Mouse (Mus musculus) G1E-ER4 (cell line): ENCODE measurements around the gene Nlrp3. TPM values are rescaled to one million over a fixed set of nuclear protein-coding genes. Genes with fewer than 3 reads are reported as not detected.

Experiments used
- GATA1 ChIP-seq: IDR thresholded peaks from one replicate; pipeline ENCODE4 v1.8.0; 2012; ENCODE audit warnings: low read length, inconsistent platforms
- polyA plus RNA-seq: library from polyadenylated mRNA; stranded (reverse); fragments of >175 nt; gene quantifications from 2 replicates; pipeline ENCODE4 v1.2.3, GENCODE M21; 2012

Gene Nlrp3
- polyA plus RNA-seq, 1 experiment = not detected

- TF ChIP-seq GATA1 = no peak
Observed at GRCm38 (mm10) chr11:59525237-59525636, 16.1 kb upstream of the Nlrp3 start.

GRCm38 (mm10) chr11:59526472-59527080 is 14.8 kb upstream of the Nlrp3 start, which contains the start of gene Zkscan17:
Gene Zkscan17, minus strand, starts transcription at chr11:59526751.
- no peak for TF ChIP-seq GATA1

- no peak for TF ChIP-seq GATA1
Observed at GRCm38 (mm10) chr11:59530221-59530620, 11.1 kb upstream of the Nlrp3 start.

- TF ChIP-seq GATA1 = no peak
Observed at GRCm38 (mm10) chr11:59530870-59531535, 10.4 kb upstream of the Nlrp3 start.

- TF ChIP-seq GATA1 = no peak
Observed at GRCm38 (mm10) chr11:59531562-59531961, 9.8 kb upstream of the Nlrp3 start.

- no peak for TF ChIP-seq GATA1
Observed at GRCm38 (mm10) chr11:59537218-59538130, 3.9 kb upstream of the Nlrp3 start.

- no peak for TF ChIP-seq GATA1
Observed at GRCm38 (mm10) chr11:59538387-59538786, 3.0 kb upstream of the Nlrp3 start.

GRCm38 (mm10) chr11:59540123-59540522 is 1.2 kb upstream of the Nlrp3 start:
- TF ChIP-seq GATA1 = no peak

- TF ChIP-seq GATA1 = no peak
Observed at GRCm38 (mm10) chr11:59542442-59542841, 1.1 kb downstream of the Nlrp3 start.

GRCm38 (mm10) chr11:59543376-59543775 is 2.0 kb downstream of the Nlrp3 start:
- no peak for TF ChIP-seq GATA1

- no peak for TF ChIP-seq GATA1
Observed at GRCm38 (mm10) chr11:59544005-59544404, 2.6 kb downstream of the Nlrp3 start.

- TF ChIP-seq GATA1 = no peak
Observed at GRCm38 (mm10) chr11:59554127-59554526, 12.8 kb downstream of the Nlrp3 start.

GRCm38 (mm10) chr11:59554535-59554934 is 13.2 kb downstream of the Nlrp3 start:
- no peak for TF ChIP-seq GATA1

GRCm38 (mm10) chr11:59560906-59561305 is 19.5 kb downstream of the Nlrp3 start:
- no peak for TF ChIP-seq GATA1

GRCm38 (mm10) chr11:59562336-59562735 is 21.0 kb downstream of the Nlrp3 start:
- no peak for TF ChIP-seq GATA1

GRCm38 (mm10) chr11:59562837-59563236 is 21.5 kb downstream of the Nlrp3 start:
- TF ChIP-seq GATA1 = no peak
